Mouse (Mus musculus) forebrain, embryonic 14.5 days (tissue): Measurements from ENCODE around the gene Aasdhppt. TPM values are rescaled to one million over a fixed set of nuclear protein-coding genes. Genes with fewer than 3 reads are reported as not detected.
A peak's percentile ranks its signal among the peaks of the same experiment; 100 is the strongest.

Experiments
- ATAC-seq: fragments of 200-750 bp; cut with Nextera tagmentation; 2 replicates; pipeline ENCODE4 v1.8.0; 2017; ENCODE audit warnings: mild to moderate bottlenecking, moderate library complexity
- DNase-seq: peaks from one replicate; pipeline ENCODE4 v3.0.0-alpha.2; 2015; ENCODE audit warnings: low spot score
- H3K27ac ChIP-seq: fragments of 300-500 bp; sonication (generic); 2 replicates; pipeline ENCODE4 v1.5.1; 2014; ENCODE audit warnings: low read depth, mild to moderate bottlenecking, control low read depth, low read length, moderate library complexity
- H3K27me3 ChIP-seq: fragments of 300-500 bp; sonication (generic); replicated peaks from 2 replicates; pipeline ENCODE4 v1.6.1; 2014; ENCODE audit warnings: low read length, control low read depth, mixed read lengths; ENCODE audit not compliant: control insufficient read depth, insufficient read depth
- H3K36me3 ChIP-seq: fragments of 300-500 bp; sonication (generic); 2 replicates; pipeline ENCODE4 v1.6.1; 2014; ENCODE audit warnings: low read length, control low read depth; ENCODE audit not compliant: control insufficient read depth, insufficient read depth
- H3K4me1 ChIP-seq: fragments of 300-500 bp; sonication (generic); 2 replicates; pipeline ENCODE4 v1.6.1; 2014; ENCODE audit warnings: antibody characterized with exemption, low read length, control low read depth; ENCODE audit not compliant: control insufficient read depth, insufficient read depth
- H3K4me2 ChIP-seq: fragments of 300-500 bp; sonication (generic); 2 replicates; pipeline ENCODE4 v1.6.1; 2014; ENCODE audit warnings: mild to moderate bottlenecking, control low read depth, low read length
- H3K4me3 ChIP-seq: fragments of 300-500 bp; sonication (generic); 2 replicates; pipeline ENCODE4 v1.5.1; 2014; ENCODE audit warnings: low read depth, low read length, control low read depth
- H3K9ac ChIP-seq: fragments of 300-500 bp; sonication (generic); 2 replicates; pipeline ENCODE4 v1.6.1; 2014; ENCODE audit warnings: mild to moderate bottlenecking, low read length, control low read depth, moderate library complexity
- H3K9me3 ChIP-seq: fragments of 300-500 bp; sonication (generic); replicated peaks from 2 replicates; pipeline ENCODE4 v1.6.1; 2016; ENCODE audit warnings: low read length, control low read depth, mixed read lengths; ENCODE audit not compliant: control insufficient read depth
- whole genome bisulfite sequencing: fragments of 180-500 bp; shearing (Covaris S2); extraction: QIAGEN DNeasy Blood & Tissue Kit; methylation state at CpG from one replicate; pipeline ENCODE4 v1.1.7; 2014; 5-methylcytosine and 5-hydroxymethylcytosine counted together
- microRNA-seq: library from miRNA; unstranded; fragments of <30 nt; microRNA quantifications from one replicate; pipeline ENCODE4, GENCODE M21; 2016
- polyA plus RNA-seq: library from polyadenylated mRNA; unstranded; fragments of >200 nt; fragmentation: Nextera tagmentation; extraction: Ambion mirVana; gene quantifications from 2 replicates; pipeline ENCODE4 v1.2.1, GENCODE M21; 2014

Aasdhppt gene
- polyA plus RNA-seq, 1 experiment from 2014 or later = 32.9 TPM

GRCm38 (mm10) chr9:4304867-4305266 is 4.4 kb downstream of the Aasdhppt start:
- ATAC-seq = no peak
- 57% methylated on average over 1 of the region's 1 CpGs for WGBS
- Histone ChIP-seq H3K36me3 (peaks cover 10% of the 10 kb centered on the region), H3K9me3 (no peaks in the 10 kb centered on the region), H3K4me2 (no peak overlapping the region), H3K9ac (no peak overlapping the region), H3K27me3 (no peaks in the 10 kb centered on the region), H3K4me3 (no peak overlapping the region), H3K4me1 (peaks cover 8% of the 10 kb centered on the region), H3K27ac (no peak overlapping the region)
- DNase-seq = peak; percentile 20

- WGBS = 96% methylated on average over 2 of the region's 2 CpGs
- no peaks in the 10 kb centered on the region for H3K27me3 ChIP-seq
- H3K4me3 ChIP-seq = no peak overlapping the region
- ATAC-seq (no peak), DNase-seq (no peak)
- H3K36me3 ChIP-seq = peaks cover 20% of the 10 kb centered on the region
- no peak overlapping the region for H3K9ac ChIP-seq
- no peak overlapping the region for H3K4me2 ChIP-seq
- H3K9me3 ChIP-seq = no peaks in the 10 kb centered on the region
- H3K27ac ChIP-seq = no peak overlapping the region
- H3K4me1 ChIP-seq = no peaks in the 10 kb centered on the region
Measured at GRCm38 (mm10) chr9:4300466-4300865, 8.8 kb downstream of the Aasdhppt start.

- Histone ChIP-seq H3K9me3 (no peaks in the 10 kb centered on the region), H3K27me3 (no peaks in the 10 kb centered on the region), H3K4me1 (no peaks in the 10 kb centered on the region), H3K9ac (no peak overlapping the region), H3K4me2 (no peak overlapping the region), H3K36me3 (no peaks in the 10 kb centered on the region), H3K4me3 (no peak overlapping the region), H3K27ac (no peak overlapping the region)
- 3% methylated on average over 3 of the region's 3 CpGs for WGBS
- ATAC-seq = no peak
- no peak for DNase-seq
Measured at GRCm38 (mm10) chr9:4283850-4284249, 25.4 kb downstream of the Aasdhppt start.

- H3K9me3 ChIP-seq = no peaks in the 10 kb centered on the region
- no peak for ATAC-seq
- 99% methylated on average over 3 of the region's 3 CpGs for WGBS
- H3K4me3 ChIP-seq = no peak overlapping the region
- no peak overlapping the region for H3K4me2 ChIP-seq
- no peak overlapping the region for H3K9ac ChIP-seq
- no peak overlapping the region for H3K27ac ChIP-seq
- DNase-seq = no peak
- H3K4me1 ChIP-seq = no peaks in the 10 kb centered on the region
- no peaks in the 10 kb centered on the region for H3K27me3 ChIP-seq
- no peaks in the 10 kb centered on the region for H3K36me3 ChIP-seq
Measured at GRCm38 (mm10) chr9:4266881-4267280, 42.4 kb downstream of the Aasdhppt start.

GRCm38 (mm10) chr9:4260746-4261090 is 48.6 kb downstream of the Aasdhppt start:
- no peaks in the 10 kb centered on the region for H3K4me1 ChIP-seq
- H3K27me3 ChIP-seq = no peaks in the 10 kb centered on the region
- 66% methylated on average over 12 of the region's 12 CpGs for WGBS
- H3K27ac ChIP-seq = no peak overlapping the region
- H3K4me3 ChIP-seq = 0 out of 2 replicates have a peak overlapping the region, but pooled peaks have one; percentile 8
- ATAC-seq = no peak; the same call in 1 of the 2 replicates
- H3K4me2 ChIP-seq = no peak overlapping the region
- no peak for DNase-seq
- H3K9me3 ChIP-seq = peaks cover 10% of the 10 kb centered on the region
- H3K9ac ChIP-seq = no peak overlapping the region
- H3K36me3 ChIP-seq = no peaks in the 10 kb centered on the region

- ATAC-seq (peak; percentile 26; the same call in 1 of the 2 replicates), DNase-seq (peak; percentile 19)
- 65% methylated on average over 65 of the region's 65 CpGs for WGBS
- Histone ChIP-seq H3K27ac (no peak overlapping the region), H3K4me3 (0 out of 2 replicates have a peak overlapping the region, but pooled peaks have one; percentile 8), H3K9me3 (peaks cover 10% of the 10 kb centered on the region), H3K4me1 (no peaks in the 10 kb centered on the region), H3K9ac (no peak overlapping the region), H3K36me3 (no peaks in the 10 kb centered on the region), H3K27me3 (no peaks in the 10 kb centered on the region), H3K4me2 (no peak overlapping the region)
Measured at GRCm38 (mm10) chr9:4259841-4260745, 49.2 kb downstream of the Aasdhppt start.

- Histone ChIP-seq H3K4me1 (no peaks in the 10 kb centered on the region), H3K36me3 (no peaks in the 10 kb centered on the region), H3K4me3 (no peak overlapping the region), H3K27me3 (no peaks in the 10 kb centered on the region), H3K9me3 (peaks cover 10% of the 10 kb centered on the region), H3K4me2 (no peak overlapping the region), H3K9ac (no peak overlapping the region), H3K27ac (no peak overlapping the region)
- DNase-seq (no peak), ATAC-seq (no peak)
- 90% methylated on average over 10 of the region's 10 CpGs for WGBS
Measured at GRCm38 (mm10) chr9:4259074-4259473, 50.2 kb downstream of the Aasdhppt start.

Small RNAs within 50 kb of the gene (microRNA-seq; reads per million reads assigned to microRNA genes)
- not detected for gene Gm22195

Other genes starting within 250 kb of the Aasdhppt start
- gene Kbtbd3, start 362 bp upstream of the Aasdhppt start, polyA plus RNA-seq = 6.6 and 8.3 TPM in 2 replicates
- 71.9 and 72.0 TPM in 2 replicates for gene Msantd4, start 67.1 kb upstream of the Aasdhppt start, polyA plus RNA-seq